Mouse (Mus musculus) kidney, adult 9 months (tissue): Measurements from ENCODE around the gene Olfr457.
"Not testable (repeated sequence)": the region's sequence is repeated elsewhere in the genome, so short reads cannot be mapped to it uniquely, and the experiment has no call there.

ENCODE experiments used
- DNase-seq: peaks from one replicate; pipeline ENCODE4 v3.0.0; 2022

The Olfr457 gene

GRCm38 (mm10) chr6:42476235-42476634 lies at the start of gene Olfr457:
Gene Olfr457, minus strand, starts transcription at chr6:42476335.
- no peak for DNase-seq

- DNase-seq: no peak
These were observed 37.3 kb upstream of the Olfr457 start for GRCm38 (mm10) chr6:42513461-42513860.

DNA sequence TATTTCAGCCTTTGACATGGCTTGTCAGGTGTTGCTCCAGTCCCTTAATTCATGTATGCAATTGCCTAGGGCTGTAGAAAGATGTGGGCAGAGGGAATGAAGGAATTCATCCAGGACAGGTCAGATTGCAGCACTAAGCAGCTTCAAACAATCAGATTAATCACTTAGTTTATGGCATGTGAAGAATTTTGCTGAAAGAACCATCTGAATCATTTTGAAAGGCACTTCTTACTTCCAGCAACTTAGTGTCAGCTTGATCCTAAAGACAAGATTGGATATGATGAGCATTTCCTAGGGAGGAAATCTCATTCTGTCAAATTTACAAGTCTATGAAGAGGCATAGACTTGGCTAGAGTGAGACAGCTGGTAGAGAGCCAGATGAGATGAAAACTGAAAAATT lies 33.2 kb upstream of the Olfr457 start:
- DNase-seq: no peak

DNA sequence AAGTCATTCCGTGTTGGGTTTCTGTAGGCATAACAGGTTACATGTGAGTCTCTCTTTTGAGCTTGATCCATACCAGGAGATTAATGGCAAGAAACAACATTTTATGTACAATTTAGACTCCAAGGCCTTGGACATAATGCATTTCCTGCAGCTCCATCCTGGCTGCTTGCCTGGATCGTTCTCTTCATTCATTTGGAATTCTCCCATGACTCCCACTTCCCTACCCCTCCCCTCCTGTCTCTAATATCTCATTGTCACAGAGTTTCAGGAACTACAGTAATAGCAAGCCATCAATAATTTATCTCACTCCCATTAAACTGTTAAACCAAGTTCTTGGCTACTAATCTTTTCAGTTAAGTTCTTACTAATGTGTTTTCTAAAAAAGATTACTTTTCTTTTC lies 27.3 kb upstream of the Olfr457 start:
- peak; percentile 2 for DNase-seq

DNA sequence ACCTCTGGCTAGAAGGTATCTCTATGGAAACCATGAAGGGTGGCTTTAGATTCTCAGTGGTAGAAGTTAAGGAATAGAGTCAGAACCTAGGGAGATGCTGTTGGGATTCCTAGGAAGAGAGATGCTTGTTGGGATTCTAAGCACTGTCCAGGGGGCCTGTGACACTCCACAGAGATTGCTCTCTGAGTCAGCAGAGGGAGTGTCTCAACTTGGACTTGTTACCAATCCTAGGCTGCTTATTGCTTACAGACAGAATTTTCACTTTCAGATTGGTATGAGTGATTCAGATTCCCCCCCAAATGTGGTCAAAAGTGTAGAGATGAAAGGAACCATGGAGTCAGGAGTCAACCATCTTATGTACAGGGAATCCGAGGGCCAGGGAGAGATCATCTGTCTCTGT lies 13.6 kb upstream of the Olfr457 start:
- no peak for DNase-seq

- DNase-seq: no peak
These were observed 11.0 kb upstream of the Olfr457 start, which contains the start of gene Olfr456 for GRCm38 (mm10) chr6:42487114-42487513. Gene Olfr456, minus strand, starts transcription at chr6:42487214.

DNA sequence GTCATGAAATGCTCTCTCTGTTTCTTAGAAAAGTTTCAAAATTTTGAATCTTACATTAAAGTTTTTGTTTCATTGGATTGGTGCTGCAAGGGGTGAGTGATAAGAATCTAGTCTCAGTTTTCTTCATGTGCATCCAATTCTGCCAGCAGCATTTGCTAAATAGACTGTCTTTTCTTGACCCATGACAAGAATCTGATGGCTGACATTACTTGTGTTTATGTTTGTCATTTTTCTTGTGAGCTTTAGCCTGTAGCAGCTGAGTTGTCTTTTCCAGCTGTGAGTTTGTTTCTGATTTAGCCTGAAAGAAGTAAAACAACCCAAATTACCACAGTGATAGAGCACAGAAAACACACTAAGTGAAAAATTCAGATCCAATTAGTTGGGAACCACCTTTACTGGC lies 8.5 kb upstream of the Olfr457 start:
- DNase-seq: no peak

DNA sequence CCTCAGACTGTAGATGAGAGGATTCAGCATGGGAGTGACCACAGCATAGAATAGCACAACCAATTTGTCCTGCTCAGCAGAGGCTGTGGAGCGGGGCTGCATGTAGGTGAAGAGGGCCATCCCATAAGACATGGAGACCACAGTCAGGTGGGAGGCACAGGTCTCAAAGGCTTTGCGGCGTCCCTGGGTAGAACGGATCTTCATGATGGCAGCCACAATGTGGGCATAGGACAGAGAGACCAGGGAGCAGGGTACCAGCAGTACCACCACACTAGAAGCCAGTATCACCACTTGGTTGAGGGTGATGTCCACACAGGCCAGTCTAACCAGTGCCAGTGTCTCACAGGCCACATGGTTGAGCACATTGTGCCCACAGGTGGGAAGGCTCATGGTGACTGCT lies 4.8 kb downstream of the Olfr457 start:
- DNase-seq: not testable (repeated sequence)

GRCm38 (mm10) chr6:42470542-42470941 lies 5.6 kb downstream of the Olfr457 start:
- DNase-seq: no peak

DNA sequence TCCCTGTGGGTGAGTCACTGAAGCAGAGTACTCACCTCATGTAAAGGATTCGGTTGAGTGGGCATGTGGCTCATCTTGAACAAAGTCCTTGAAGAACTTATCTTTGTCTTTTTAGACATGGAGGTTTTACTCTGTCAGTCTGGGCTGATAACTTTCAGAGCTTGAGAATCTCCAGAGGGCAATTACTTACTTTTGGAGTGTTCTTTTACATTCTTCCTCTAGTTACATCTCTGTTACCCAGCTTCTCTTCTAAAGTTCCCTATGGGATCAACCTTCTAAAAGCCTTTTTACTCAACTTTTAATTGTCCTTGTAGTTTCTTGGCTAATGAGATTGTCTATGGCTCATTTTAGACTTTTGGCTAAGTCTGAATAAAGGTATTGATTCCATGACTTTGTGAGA lies 11.0 kb downstream of the Olfr457 start, which contains the start of gene Olfr458:
Olfr458 (minus strand) TSS at position 101 of the 400 bp plus-strand sequence.
- no peak for DNase-seq

DNA sequence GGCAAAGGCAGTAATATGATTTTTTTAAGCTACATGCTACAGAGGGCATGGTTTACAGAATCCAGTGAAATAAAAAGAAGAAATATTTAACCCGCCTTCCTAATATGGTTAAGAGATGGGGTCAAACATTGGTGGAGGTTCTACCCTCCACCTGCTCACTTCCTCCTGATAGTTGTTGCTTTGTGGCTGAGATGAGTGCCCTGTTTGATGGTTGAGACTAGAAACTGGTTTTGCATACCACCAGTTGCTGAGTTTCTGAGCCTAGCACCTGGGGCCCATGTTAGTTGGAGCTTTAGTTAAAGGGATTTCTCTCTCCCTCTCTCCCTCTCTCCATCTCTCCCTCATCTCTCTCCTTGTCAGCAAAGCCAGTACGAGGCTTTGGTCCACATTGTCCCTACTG lies 28.8 kb downstream of the Olfr457 start:
- no peak for DNase-seq

- no peak for DNase-seq
These were observed 31.6 kb downstream of the Olfr457 start for GRCm38 (mm10) chr6:42444491-42444890.

DNA sequence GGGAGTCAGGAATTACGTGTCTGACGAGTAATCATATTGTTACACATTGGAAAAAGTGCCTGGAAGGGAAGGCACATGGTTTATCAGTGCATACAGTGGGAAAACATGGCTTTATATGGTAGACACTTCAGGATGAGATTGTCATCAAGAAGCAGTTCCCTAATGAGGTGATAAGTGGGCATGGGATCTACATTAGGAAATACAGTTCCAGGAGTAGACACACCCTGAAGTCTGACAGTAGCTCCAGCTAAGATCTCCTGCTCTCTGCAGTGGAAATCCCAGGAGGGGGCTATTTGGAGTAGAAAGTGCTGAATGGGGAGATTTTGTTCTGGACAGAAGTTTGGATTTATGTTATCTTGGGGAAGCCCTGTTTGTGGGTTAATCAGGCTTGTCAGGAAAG lies 34.7 kb downstream of the Olfr457 start:
- no peak for DNase-seq

GRCm38 (mm10) chr6:42435490-42435889 lies 40.6 kb downstream of the Olfr457 start:
- DNase-seq: no peak

DNA sequence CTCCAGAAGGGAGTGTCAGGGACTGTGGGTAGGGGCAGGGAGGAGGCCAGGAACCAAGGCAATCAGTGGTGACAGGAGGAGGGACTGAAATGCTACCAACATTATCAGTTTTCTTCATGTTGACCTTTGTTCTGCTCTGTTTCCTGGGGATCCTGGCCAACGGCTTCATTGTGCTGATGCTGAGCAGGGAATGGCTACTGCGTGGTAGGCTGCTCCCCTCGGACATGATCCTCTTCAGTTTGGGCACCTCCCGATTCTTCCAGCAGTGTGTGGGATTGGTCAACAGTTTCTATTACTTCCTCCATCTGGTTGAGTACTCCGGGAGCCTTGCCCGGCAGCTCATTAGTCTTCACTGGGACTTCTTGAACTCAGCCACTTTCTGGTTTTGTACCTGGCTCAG lies 41.7 kb downstream of the Olfr457 start, which contains the start of gene Tas2r126:
Tas2r126 (plus strand) TSS at position 90 of the 400 bp plus-strand sequence.
- DNase-seq: peak; percentile 9

- DNase-seq: peak; percentile 16
These were observed 42.6 kb downstream of the Olfr457 start for GRCm38 (mm10) chr6:42433554-42433953.

GRCm38 (mm10) chr6:42426337-42426736 lies 49.8 kb downstream of the Olfr457 start:
- no peak for DNase-seq

DNA sequence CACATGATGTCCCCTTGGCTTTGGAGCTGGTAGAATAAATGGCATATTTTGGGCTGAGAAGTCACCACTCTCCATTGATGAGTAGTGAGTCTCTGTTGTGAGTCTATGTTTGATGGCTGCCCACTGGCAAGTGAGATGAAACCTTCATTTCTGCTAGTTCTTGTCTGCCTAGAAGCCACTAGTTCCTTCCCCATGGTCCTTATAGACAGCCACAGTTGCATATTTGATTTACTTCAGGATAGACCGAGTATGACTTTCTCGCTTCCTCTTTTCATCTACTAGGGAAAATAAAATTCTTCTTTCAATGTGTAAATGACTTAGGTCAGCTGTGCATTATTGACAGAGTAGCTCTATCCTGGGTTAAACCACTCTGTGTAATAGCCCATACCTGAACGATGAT lies 51.7 kb downstream of the Olfr457 start:
- DNase-seq: no peak

- DNase-seq: no peak
These were observed 54.7 kb downstream of the Olfr457 start for GRCm38 (mm10) chr6:42421439-42421838.

- no peak for DNase-seq
These were observed 56.7 kb downstream of the Olfr457 start for GRCm38 (mm10) chr6:42419443-42419842.
